Mouse (Mus musculus) myocyte (in vitro differentiated cells): ENCODE results near the gene Cep95.
"Not testable (repeated sequence)": the region's sequence is repeated elsewhere in the genome, so short reads cannot be mapped to it uniquely, and the experiment has no call there.

Experiments
- CEBPB ChIP-seq: IDR thresholded peaks from 2 replicates; pipeline ENCODE4 v1.6.1; 2011; ENCODE audit warnings: mild to moderate bottlenecking, moderate library complexity; ENCODE audit not compliant: poor library complexity, insufficient read depth, severe bottlenecking
- E2F4 ChIP-seq: IDR thresholded peaks from one replicate; pipeline ENCODE4 v1.6.1; 2011; ENCODE audit warnings: mild to moderate bottlenecking, control low read depth, moderate library complexity; ENCODE audit not compliant: insufficient read depth
- MAX ChIP-seq: IDR thresholded peaks from one replicate; pipeline ENCODE4 v1.6.1; 2011; ENCODE audit warnings: low read depth, mild to moderate bottlenecking, control low read depth
- MYOG ChIP-seq, 3 experiments: IDR thresholded peaks; one replicate each; pipeline ENCODE4 v1.6.1; 2011; ENCODE audit warnings: control low read depth in 2 of 3, low read depth in 2 of 3, mild to moderate bottlenecking in 2 of 3; ENCODE audit not compliant: insufficient read length in 2 of 3, control insufficient read depth in 1 of 3, insufficient read depth in 1 of 3
- POLR2A ChIP-seq: IDR thresholded peaks from one replicate; pipeline ENCODE4 v1.6.1; 2011; ENCODE audit warnings: low read depth, mild to moderate bottlenecking, control low read depth, moderate library complexity; ENCODE audit not compliant: insufficient read length
- POLR2AphosphoS2 ChIP-seq: IDR thresholded peaks from one replicate; pipeline ENCODE4 v1.6.1; 2011; ENCODE audit warnings: low read depth, control low read depth; ENCODE audit not compliant: insufficient read length
- SRF ChIP-seq: IDR thresholded peaks from one replicate; pipeline ENCODE4 v1.6.1; 2011; ENCODE audit warnings: low read depth; ENCODE audit not compliant: control insufficient read depth, insufficient read length
- TCF12 ChIP-seq: IDR thresholded peaks from one replicate; pipeline ENCODE4 v1.6.1; 2011; ENCODE audit warnings: mild to moderate bottlenecking, control low read depth; ENCODE audit not compliant: poor library complexity, insufficient read depth, severe bottlenecking
- TCF3 ChIP-seq: IDR thresholded peaks from one replicate; pipeline ENCODE4 v1.6.1; 2011; ENCODE audit warnings: low read depth, control low read depth; ENCODE audit not compliant: insufficient read length
- USF1 ChIP-seq: IDR thresholded peaks from one replicate; pipeline ENCODE4 v1.6.1; 2011; ENCODE audit warnings: low read depth, mild to moderate bottlenecking, control low read depth, moderate library complexity

DNA sequence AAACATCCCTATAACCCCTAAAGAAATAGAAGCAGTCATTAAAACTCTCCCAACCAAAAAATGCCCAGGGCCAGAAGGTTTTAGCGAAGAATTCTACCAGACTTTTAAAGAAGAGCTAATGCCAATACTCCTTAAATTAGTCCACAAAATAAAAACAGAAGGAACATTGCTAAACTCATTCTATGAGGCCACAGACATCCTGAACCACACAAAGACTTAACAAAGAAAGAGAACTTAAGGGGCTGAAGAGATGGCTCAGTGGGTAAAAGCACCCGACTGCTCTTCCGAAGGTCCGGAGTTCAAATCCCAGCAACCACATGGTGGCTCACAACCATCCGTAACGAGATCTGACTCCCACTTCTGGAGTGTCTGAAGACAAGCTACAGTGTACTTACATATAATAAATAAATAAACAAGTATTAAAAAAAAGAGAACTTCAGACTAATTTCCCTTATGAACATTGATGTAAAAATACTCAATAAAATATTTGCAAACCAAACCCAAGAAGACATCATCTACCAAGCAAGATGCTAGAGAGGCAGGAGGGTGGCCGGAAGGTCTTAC, 39.4 kb upstream of the Cep95 start:
- TF ChIP-seq SRF; POLR2A; MYOG (IDR thresholded peaks at IDR 0.05; ENCODE audit: control insufficient read depth in 1 of 3, insufficient read depth in 1 of 3, insufficient read length in 2 of 3, low read depth in 2 of 3); CEBPB; MAX; E2F4; USF1; TCF12; POLR2AphosphoS2; TCF3: not testable (repeated sequence)
